Mouse (Mus musculus) kidney, postnatal 0 days (tissue): ENCODE data around the gene Tmem95. TPM values are rescaled to one million over a fixed set of nuclear protein-coding genes. Genes with fewer than 3 reads are reported as not detected.

ENCODE experiments used
- ATAC-seq: fragments of 200-750 bp; cut with Nextera tagmentation; replicated peaks from 2 replicates; pipeline ENCODE4 v1.8.0; 2017; ENCODE audit warnings: low read depth, moderate number of reproducible peaks, moderate TSS enrichment, moderate library complexity; ENCODE audit not compliant: low FRiP score
- DNase-seq: peaks from one replicate; pipeline ENCODE4 v3.0.0-alpha.2; 2016; ENCODE audit warnings: low spot score
- H3K27ac ChIP-seq: fragments of 300-500 bp; sonication (generic); 2 replicates; pipeline ENCODE4 v1.5.1; 2014; ENCODE audit warnings: mild to moderate bottlenecking
- H3K27me3 ChIP-seq: fragments of 300-500 bp; sonication (generic); 2 replicates; pipeline ENCODE4 v1.6.1; 2014; ENCODE audit warnings: low read length, mixed read lengths; ENCODE audit not compliant: insufficient read depth
- H3K36me3 ChIP-seq: fragments of 300-500 bp; sonication (generic); 2 replicates; pipeline ENCODE4 v1.6.1; 2014; ENCODE audit warnings: low read length, mixed read lengths; ENCODE audit not compliant: insufficient read depth
- H3K4me1 ChIP-seq: fragments of 300-500 bp; sonication (generic); replicated peaks from 2 replicates; pipeline ENCODE4 v1.6.1; 2014; ENCODE audit warnings: antibody characterized with exemption, low read length, mixed read lengths; ENCODE audit not compliant: insufficient read depth
- H3K4me2 ChIP-seq: fragments of 300-500 bp; sonication (generic); 2 replicates; pipeline ENCODE4 v1.6.1; 2014; ENCODE audit warnings: mild to moderate bottlenecking, low read length, moderate library complexity, mixed read lengths
- H3K4me3 ChIP-seq: fragments of 300-500 bp; sonication (generic); replicated peaks from 2 replicates; pipeline ENCODE4 v1.5.1; 2014; ENCODE audit warnings: low read depth, low read length
- H3K9ac ChIP-seq: fragments of 300-500 bp; sonication (generic); 2 replicates; pipeline ENCODE4 v1.6.1; 2014; ENCODE audit warnings: low read depth, low read length
- H3K9me3 ChIP-seq: fragments of 300-500 bp; sonication (generic); replicated peaks from 2 replicates; pipeline ENCODE4 v1.6.1; 2016; ENCODE audit warnings: low read length, inconsistent platforms, mixed read lengths
- CTCF ChIP-seq: IDR thresholded peaks from 2 replicates; pipeline ENCODE4 v1.5.1; 2016; ENCODE audit warnings: antibody characterized with exemption, low read depth, mild to moderate bottlenecking, moderate library complexity
- WGBS: fragments of 180-500 bp; shearing (Covaris S2); extraction: QIAGEN DNeasy Blood & Tissue Kit; methylation state at CpG from one replicate; pipeline ENCODE4 v1.1.7; 2014; 5-methylcytosine and 5-hydroxymethylcytosine counted together
- polyA plus RNA-seq: library from polyadenylated mRNA; unstranded; fragments of >200 nt; fragmentation: Nextera tagmentation; extraction: Ambion mirVana; gene quantifications from 2 replicates; pipeline ENCODE4 v1.2.1, GENCODE M21; 2015

The Tmem95 gene
- polyA plus RNA-seq, 1 experiment from 2014 or later, result not detected

DNA sequence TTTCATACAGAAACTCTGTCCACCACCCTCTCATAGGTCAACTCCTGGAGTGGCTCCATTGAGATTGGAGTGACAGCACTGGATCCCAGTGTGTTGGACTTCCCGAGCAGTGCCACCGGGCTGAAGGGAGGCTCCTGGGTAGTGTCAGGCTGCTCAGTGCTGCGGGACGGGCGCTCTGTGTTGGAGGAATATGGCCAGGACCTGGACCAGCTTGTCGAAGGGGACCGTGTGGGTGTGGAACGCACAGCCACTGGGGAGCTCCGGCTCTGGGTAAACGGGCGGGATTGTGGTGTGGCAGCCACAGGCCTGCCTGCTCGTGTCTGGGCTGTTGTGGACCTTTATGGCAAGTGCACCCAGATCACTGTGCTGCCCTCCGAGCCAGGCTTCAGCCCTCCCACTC is 25.2 kb upstream of the Tmem95 start:
- peak overlapping the region; percentile 90 for H3K4me2 ChIP-seq
- no peaks in the 10 kb centered on the region for H3K27me3 ChIP-seq
- no peak for TF ChIP-seq CTCF
- DNase-seq (no peak), ATAC-seq (no peak)
- peaks cover 17% of the 10 kb centered on the region; the same call in 1 of the 2 replicates for H3K4me1 ChIP-seq
- peak overlapping the region; percentile 62; the same call in 1 of the 2 replicates for H3K4me3 ChIP-seq
- H3K9me3 ChIP-seq, result no peaks in the 10 kb centered on the region
- H3K36me3 ChIP-seq, result peaks cover 39% of the 10 kb centered on the region
- H3K9ac ChIP-seq, result peak overlapping the region; percentile 77; the same call in 1 of the 2 replicates
- 82% methylated on average over 12 of the region's 13 CpGs for WGBS
- H3K27ac ChIP-seq, result no peak overlapping the region

DNA sequence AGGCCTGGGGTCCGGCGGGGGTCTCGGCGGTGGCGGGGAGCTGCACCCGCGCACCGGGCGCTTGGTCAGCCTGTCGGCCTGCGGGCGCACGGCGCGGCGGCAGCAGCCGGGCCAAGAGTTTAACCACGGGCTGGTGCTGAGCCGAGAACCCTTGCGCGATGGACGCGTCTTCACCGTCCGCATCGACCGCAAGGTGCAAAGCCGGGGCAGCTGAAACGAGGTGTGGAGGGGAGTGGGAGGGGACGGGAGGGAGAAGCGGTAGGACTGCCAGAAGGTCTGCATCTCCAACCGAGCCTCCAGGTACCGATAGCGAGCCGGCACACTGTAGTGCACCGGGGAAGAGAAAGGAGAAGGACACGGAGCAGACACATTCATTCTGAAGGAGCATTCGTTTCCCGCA is 24.2 kb upstream of the Tmem95 start:
- peak overlapping the region; percentile 93 for H3K27ac ChIP-seq
- no peaks in the 10 kb centered on the region for H3K9me3 ChIP-seq
- no peak for ATAC-seq

DNA sequence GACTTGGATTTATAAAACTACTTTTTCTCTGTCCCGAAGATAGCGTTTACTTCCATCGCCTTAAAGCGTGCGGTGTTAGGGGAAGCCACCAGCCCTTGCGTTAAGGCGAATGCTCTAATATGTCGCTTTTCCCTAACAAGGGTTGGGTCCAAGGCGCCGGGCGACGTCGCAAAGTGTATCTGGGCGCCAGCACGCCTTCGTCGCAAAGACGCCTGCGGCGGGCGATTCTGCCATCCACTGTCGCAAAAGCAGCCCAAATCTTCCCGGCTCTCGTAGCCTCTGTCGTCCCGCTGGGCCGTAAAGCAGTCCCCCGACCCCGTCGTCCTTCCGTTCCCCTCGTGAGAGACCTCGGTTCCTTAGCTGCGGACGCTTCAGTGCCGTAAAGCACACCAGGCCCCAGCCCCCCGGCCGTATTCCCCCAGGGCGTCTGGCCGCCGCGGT is 23.6 kb upstream of the Tmem95 start:
- no peak for TF ChIP-seq CTCF
- peak; percentile 83 for ATAC-seq
- peak overlapping the region; percentile 62 for H3K4me3 ChIP-seq
- peak overlapping the region; percentile 90 for H3K4me2 ChIP-seq
- DNase-seq, result peak; percentile 99
- H3K36me3 ChIP-seq, result peaks cover 24% of the 10 kb centered on the region
- peaks cover 17% of the 10 kb centered on the region; the same call in 1 of the 2 replicates for H3K4me1 ChIP-seq
- no peaks in the 10 kb centered on the region for H3K9me3 ChIP-seq
- H3K9ac ChIP-seq, result peak overlapping the region; percentile 77
- WGBS, result under 1% methylated on average over 42 of the region's 42 CpGs
- peak overlapping the region; percentile 93 for H3K27ac ChIP-seq
- H3K27me3 ChIP-seq, result no peaks in the 10 kb centered on the region

More for the DNA sequence above, 24.2 kb upstream of the Tmem95 start:
- no peaks in the 10 kb centered on the region for H3K27me3 ChIP-seq
- no peak for DNase-seq
- peak overlapping the region; percentile 77 for H3K9ac ChIP-seq
- peak overlapping the region; percentile 62 for H3K4me3 ChIP-seq
- peaks cover 17% of the 10 kb centered on the region; the same call in 1 of the 2 replicates for H3K4me1 ChIP-seq
- WGBS, result 1% methylated on average over 39 of the region's 39 CpGs
- H3K4me2 ChIP-seq, result peak overlapping the region; percentile 90
- no peak for TF ChIP-seq CTCF
- H3K36me3 ChIP-seq, result peaks cover 30% of the 10 kb centered on the region

DNA sequence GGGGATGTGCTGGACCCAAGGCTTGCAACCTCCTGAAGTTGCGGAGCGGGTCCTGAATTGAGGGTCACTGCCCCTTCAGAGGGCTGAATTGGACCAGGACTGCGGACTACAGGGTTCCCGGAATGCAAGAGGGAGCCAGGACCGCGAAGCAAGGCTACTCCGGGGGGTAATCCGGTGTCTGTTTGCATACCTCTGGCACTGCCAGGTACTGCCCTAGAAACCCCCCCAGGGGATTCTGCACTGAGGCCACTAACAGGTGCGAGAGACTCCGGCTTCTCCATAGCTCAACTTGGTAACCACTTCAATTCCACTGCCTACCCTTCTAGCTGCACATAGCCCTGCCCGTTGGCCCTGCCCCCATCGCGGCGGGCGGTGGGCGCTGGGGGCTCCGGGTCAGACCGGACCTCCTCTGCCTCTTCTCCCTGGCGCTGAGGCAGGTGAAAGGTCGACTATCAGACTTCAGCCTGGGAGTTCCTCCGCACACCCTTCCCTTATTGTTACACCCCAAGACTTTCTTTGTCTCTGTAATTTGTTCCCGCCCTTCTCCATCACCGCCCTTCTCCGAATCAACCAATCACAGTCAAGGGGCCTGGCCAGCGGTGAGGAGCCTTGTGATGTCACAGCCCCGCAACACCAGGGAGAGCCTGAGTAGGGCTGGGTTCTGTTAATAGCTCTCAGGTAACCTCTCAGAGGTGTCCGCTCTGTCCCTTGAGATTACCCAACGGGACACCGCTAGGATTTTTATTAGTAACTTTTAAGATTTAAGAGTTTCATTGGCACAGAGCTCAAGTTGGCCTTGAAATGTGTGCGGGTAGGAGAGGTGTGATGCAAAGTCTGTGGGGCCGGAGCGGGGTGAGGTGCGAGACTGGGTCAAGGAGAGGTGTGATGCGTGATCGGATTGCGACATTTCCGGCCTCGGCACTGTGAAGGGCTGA is 22.9 kb upstream of the Tmem95 start, which contains the start of the genes 2810408A11Rik and Neurl4:
TSS of gene 2810408A11Rik (minus strand) at position 517 of the 935 bp plus-strand sequence.
TSS of gene Neurl4 (plus strand) at position 602 of the 935 bp plus-strand sequence.
- peaks cover 17% of the 10 kb centered on the region for H3K36me3 ChIP-seq
- DNase-seq (peak; percentile 99), ATAC-seq (peak; percentile 90)
- no peaks in the 10 kb centered on the region for H3K27me3 ChIP-seq
- peak within 1 kb of the TSS; percentile 62 for H3K4me3 ChIP-seq
- peak within 1 kb of the TSS; percentile 93 for H3K27ac ChIP-seq
- peaks cover 17% of the 10 kb centered on the region; the same call in 1 of the 2 replicates for H3K4me1 ChIP-seq
- peak within 1 kb of the TSS; percentile 77 for H3K9ac ChIP-seq
- no peaks in the 10 kb centered on the region for H3K9me3 ChIP-seq
- TF ChIP-seq CTCF, result no peak
- H3K4me2 ChIP-seq, result peak within 1 kb of the TSS; percentile 90
- WGBS, result under 1% methylated on average over 38 of the region's 38 CpGs

DNA sequence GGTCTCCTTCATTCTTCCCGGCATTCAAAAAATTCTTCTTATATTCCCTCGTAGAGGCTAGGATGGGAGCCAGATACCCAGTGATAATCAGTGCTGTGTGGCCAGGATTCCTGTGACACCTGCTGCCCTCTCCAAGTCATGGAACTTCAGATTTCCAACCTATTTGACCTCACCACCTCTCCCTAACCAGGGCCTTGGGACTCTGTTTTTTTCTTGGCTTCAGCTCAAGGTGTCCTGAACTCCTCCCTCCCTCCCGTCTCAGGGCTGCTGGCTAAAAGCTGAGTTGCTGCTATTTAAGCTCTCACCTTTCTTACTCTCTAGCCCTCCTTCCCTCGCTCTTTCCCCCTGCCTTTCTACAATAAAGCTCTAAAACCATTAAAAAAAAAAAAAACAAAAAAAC is 22.1 kb upstream of the Tmem95 start:
- no peak for TF ChIP-seq CTCF
- Histone ChIP-seq H3K27me3 (no peaks in the 10 kb centered on the region), H3K9ac (peak overlapping the region; percentile 77; the same call in 1 of the 2 replicates), H3K4me1 (peaks cover 17% of the 10 kb centered on the region; the same call in 1 of the 2 replicates), H3K27ac (no peak overlapping the region), H3K4me2 (peak overlapping the region; percentile 90), H3K9me3 (no peaks in the 10 kb centered on the region), H3K4me3 (peak overlapping the region; percentile 62), H3K36me3 (peaks cover 11% of the 10 kb centered on the region)
- ATAC-seq (no peak), DNase-seq (no peak)
- WGBS, result 15% methylated on average over 4 of the region's 4 CpGs

DNA sequence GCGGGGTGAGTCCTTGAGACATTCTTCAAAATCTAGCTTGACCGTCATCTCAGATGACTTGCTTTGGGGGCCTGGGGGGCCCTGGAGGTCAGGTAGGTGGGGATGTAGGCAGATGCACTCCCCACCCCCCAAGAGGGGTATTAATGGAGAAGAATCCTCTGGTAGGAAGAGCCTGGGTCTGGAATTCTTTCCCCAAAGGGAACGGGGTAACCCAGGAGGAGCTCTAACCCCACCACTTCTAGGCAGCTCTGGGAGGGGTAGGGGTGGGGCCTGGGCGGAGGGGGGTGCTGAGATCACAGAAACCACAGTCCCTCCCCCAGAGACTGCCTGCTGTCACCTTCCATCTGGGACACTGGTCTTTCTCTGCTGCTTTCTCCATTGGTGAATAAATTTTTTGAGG is 17.5 kb upstream of the Tmem95 start, which contains the start of gene Acap1:
TSS of gene Acap1 (minus strand) at position 249 of the 400 bp plus-strand sequence.
- TF ChIP-seq CTCF, result no peak
- Histone ChIP-seq H3K4me1 (peaks cover 6% of the 10 kb centered on the region; the same call in 1 of the 2 replicates), H3K27ac (no peak within 1 kb of the TSS; the same call in 1 of the 2 replicates), H3K4me3 (no peak within 1 kb of the TSS), H3K9ac (no peak within 1 kb of the TSS), H3K9me3 (no peaks in the 10 kb centered on the region), H3K36me3 (no peaks in the 10 kb centered on the region), H3K4me2 (no peak within 1 kb of the TSS), H3K27me3 (no peaks in the 10 kb centered on the region)
- DNase-seq (no peak), ATAC-seq (peak; percentile 25; the same call in 1 of the 2 replicates)
- 73% methylated on average over 4 of the region's 4 CpGs for WGBS
